Mouse (Mus musculus): ENCODE measurements around the gene Pramef17.
"Not testable (repeated sequence)": the region's sequence is repeated elsewhere in the genome, so short reads cannot be mapped to it uniquely, and the experiment has no call there.

DNA sequence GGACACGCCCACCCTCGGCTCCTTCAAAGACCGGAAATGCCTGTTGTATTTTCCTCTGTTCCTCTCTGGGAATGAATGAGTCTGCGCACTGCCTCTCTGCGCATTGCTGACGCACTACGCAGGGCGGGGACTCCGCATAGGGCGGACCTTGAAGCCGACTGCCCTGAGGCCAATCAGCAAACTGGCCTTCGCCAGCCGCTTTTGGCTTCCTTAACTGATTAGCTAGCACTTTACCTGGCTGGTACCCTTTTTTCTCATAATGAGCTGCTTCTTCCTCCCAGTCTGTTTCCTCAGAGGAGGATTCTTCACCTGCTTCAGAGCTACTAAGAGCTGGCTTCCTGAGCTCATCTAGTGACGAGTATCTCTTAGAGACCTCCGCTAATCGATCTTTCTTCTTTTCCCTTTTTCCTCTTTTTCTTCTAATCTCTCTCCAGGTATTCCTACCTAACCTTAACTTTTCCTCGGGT is 6.7 kb downstream of the Pramef17 start:
- not testable (repeated sequence) for TF ChIP-seq POLR2A (IDR thresholded peaks at IDR 0.05; ENCODE audit: extremely low read depth, insufficient read depth, low read length); CTCF (IDR thresholded peaks at IDR 0.05; ENCODE audit: low read depth, low read length)

Measured in liver, adult 2 months (tissue).